Mouse (Mus musculus): ENCODE results near the gene Rac3. TPM values are rescaled to one million over a fixed set of nuclear protein-coding genes. Genes with fewer than 3 reads are reported as not detected.

Rac3 gene
- polyA plus RNA-seq, 1 experiment from 2014 or later = 9.9 TPM

- Histone ChIP-seq H3K27ac (ENCODE audit: low read depth, low read length) (no peak overlapping the region), H3K27me3 (ENCODE audit: control insufficient read depth, insufficient read depth, low read length) (no peaks in the 10 kb centered on the region), H3K4me3 (ENCODE audit: low read depth, low read length) (no peak overlapping the region), H3K9ac (ENCODE audit: low read length) (no peak overlapping the region), H3K9me3 (ENCODE audit: control insufficient read depth, low read length) (no peaks in the 10 kb centered on the region), H3K4me2 (no peak overlapping the region), H3K36me3 (ENCODE audit: control insufficient read depth, insufficient read depth, low read length) (0 out of 2 replicates have a peak, but pooled peaks cover 2% of the 10 kb centered on the region), H3K4me1 (ENCODE audit: control insufficient read depth, insufficient read depth, low read length) (peaks cover 10% of the 10 kb centered on the region; the same call in 1 of the 2 replicates)
- ATAC-seq (ENCODE audit: low FRiP score) = no peak
- WGBS = 78% methylated on average over 10 of the region's 10 CpGs
- no peak for DNase-seq (ENCODE audit: low spot score, missing footprints)
These were observed 23.5 kb upstream of the Rac3 start for GRCm38 (mm10) chr11:120697741-120698140.

DNA sequence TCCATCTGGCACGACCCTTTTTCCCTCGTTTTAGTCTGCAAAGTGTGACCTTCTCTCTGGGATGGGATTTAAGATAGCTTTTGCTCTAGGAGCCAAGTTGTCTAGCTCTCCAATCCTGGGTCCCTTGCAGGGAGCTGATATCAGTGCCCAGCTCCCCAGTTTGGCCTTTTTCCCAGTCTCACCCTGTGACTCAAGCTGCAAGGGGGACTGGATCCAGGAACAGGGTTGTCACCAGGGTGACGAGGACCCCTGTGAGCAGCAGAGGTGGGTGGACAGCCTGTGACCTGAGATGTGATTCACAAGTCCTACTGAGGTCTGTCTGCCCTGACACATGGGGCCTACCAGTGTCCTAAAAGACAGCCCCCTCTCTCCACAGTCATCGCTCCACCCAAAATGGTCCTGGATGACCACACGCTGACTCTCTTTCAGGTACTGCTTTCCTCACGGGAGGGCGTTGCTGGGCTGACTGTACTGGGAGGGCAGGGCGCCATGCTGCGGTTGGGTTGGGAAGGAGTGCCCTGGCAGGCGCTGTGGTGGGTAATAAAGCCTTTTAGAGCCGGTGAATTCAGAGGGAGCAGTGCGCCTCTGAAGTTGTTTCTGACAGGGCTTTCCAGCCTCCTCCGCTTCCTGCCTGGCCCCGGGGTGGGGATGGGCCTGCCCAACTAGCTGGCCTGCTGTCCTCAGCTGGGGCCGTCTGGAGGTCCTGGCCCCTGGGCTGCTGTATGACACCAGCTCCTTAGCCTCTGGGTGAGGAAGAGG lies 17.4 kb upstream of the Rac3 start:
- no peaks in the 10 kb centered on the region for H3K9me3 ChIP-seq (ENCODE audit: control insufficient read depth, low read length)
- 0 out of 2 replicates have a peak overlapping the region, but pooled peaks have one; percentile 40 for H3K27ac ChIP-seq (ENCODE audit: low read depth, low read length)
- H3K36me3 ChIP-seq (ENCODE audit: control insufficient read depth, insufficient read depth, low read length) = 0 out of 2 replicates have a peak, but pooled peaks cover 2% of the 10 kb centered on the region
- H3K4me1 ChIP-seq (ENCODE audit: control insufficient read depth, insufficient read depth, low read length) = peaks cover 36% of the 10 kb centered on the region
- WGBS = 39% methylated on average over 15 of the region's 15 CpGs
- H3K9ac ChIP-seq (ENCODE audit: low read length) = peak overlapping the region; percentile 30; the same call in 1 of the 2 replicates
- no peak overlapping the region for H3K4me3 ChIP-seq (ENCODE audit: low read depth, low read length)
- no peak overlapping the region for H3K4me2 ChIP-seq
- ATAC-seq (ENCODE audit: low FRiP score) (no peak), DNase-seq (ENCODE audit: low spot score, missing footprints) (no peak)
- H3K27me3 ChIP-seq (ENCODE audit: control insufficient read depth, insufficient read depth, low read length) = no peaks in the 10 kb centered on the region

- peak overlapping the region; percentile 47 for H3K9ac ChIP-seq (ENCODE audit: low read length)
- DNase-seq (ENCODE audit: low spot score, missing footprints) = peak; percentile 89
- peaks cover 36% of the 10 kb centered on the region for H3K4me1 ChIP-seq (ENCODE audit: control insufficient read depth, insufficient read depth, low read length)
- H3K27me3 ChIP-seq (ENCODE audit: control insufficient read depth, insufficient read depth, low read length) = no peaks in the 10 kb centered on the region
- no peaks in the 10 kb centered on the region for H3K9me3 ChIP-seq (ENCODE audit: control insufficient read depth, low read length)
- H3K4me3 ChIP-seq (ENCODE audit: low read depth, low read length) = no peak overlapping the region
- WGBS = 13% methylated on average over 8 of the region's 8 CpGs
- H3K36me3 ChIP-seq (ENCODE audit: control insufficient read depth, insufficient read depth, low read length) = 0 out of 2 replicates have a peak, but pooled peaks cover 2% of the 10 kb centered on the region
- H3K4me2 ChIP-seq = no peak overlapping the region
- ATAC-seq (ENCODE audit: low FRiP score) = no peak
- no peak overlapping the region for H3K27ac ChIP-seq (ENCODE audit: low read depth, low read length)
These were observed 16.6 kb upstream of the Rac3 start for GRCm38 (mm10) chr11:120704486-120705325.

- H3K4me2 ChIP-seq = no peak overlapping the region
- no peaks in the 10 kb centered on the region for H3K9me3 ChIP-seq (ENCODE audit: control insufficient read depth, low read length)
- no peak overlapping the region for H3K9ac ChIP-seq (ENCODE audit: low read length)
- DNase-seq (ENCODE audit: low spot score, missing footprints) (no peak), ATAC-seq (ENCODE audit: low FRiP score) (no peak)
- H3K4me1 ChIP-seq (ENCODE audit: control insufficient read depth, insufficient read depth, low read length) = peaks cover 36% of the 10 kb centered on the region
- H3K4me3 ChIP-seq (ENCODE audit: low read depth, low read length) = no peak overlapping the region
- H3K27ac ChIP-seq (ENCODE audit: low read depth, low read length) = no peak overlapping the region
- WGBS = 55% methylated on average over 5 of the region's 5 CpGs
- H3K27me3 ChIP-seq (ENCODE audit: control insufficient read depth, insufficient read depth, low read length) = no peaks in the 10 kb centered on the region
- no peaks in the 10 kb centered on the region; the same call in 1 of the 2 replicates for H3K36me3 ChIP-seq (ENCODE audit: control insufficient read depth, insufficient read depth, low read length)
These were observed 15.2 kb upstream of the Rac3 start for GRCm38 (mm10) chr11:120706120-120706519.

- Histone ChIP-seq H3K4me3 (ENCODE audit: low read depth, low read length) (no peak overlapping the region), H3K9me3 (ENCODE audit: control insufficient read depth, low read length) (no peaks in the 10 kb centered on the region), H3K9ac (ENCODE audit: low read length) (peak overlapping the region; percentile 40), H3K4me2 (no peak overlapping the region), H3K27me3 (ENCODE audit: control insufficient read depth, insufficient read depth, low read length) (no peaks in the 10 kb centered on the region), H3K36me3 (ENCODE audit: control insufficient read depth, insufficient read depth, low read length) (no peaks in the 10 kb centered on the region; the same call in 1 of the 2 replicates), H3K4me1 (ENCODE audit: control insufficient read depth, insufficient read depth, low read length) (peaks cover 37% of the 10 kb centered on the region), H3K27ac (ENCODE audit: low read depth, low read length) (peak overlapping the region; percentile 44; the same call in 1 of the 2 replicates)
- WGBS = 5% methylated on average over 12 of the region's 12 CpGs
- peak; percentile 54 for ATAC-seq (ENCODE audit: low FRiP score)
- DNase-seq (ENCODE audit: low spot score, missing footprints) = no peak
These were observed 14.0 kb upstream of the Rac3 start for GRCm38 (mm10) chr11:120707225-120707624.

DNA sequence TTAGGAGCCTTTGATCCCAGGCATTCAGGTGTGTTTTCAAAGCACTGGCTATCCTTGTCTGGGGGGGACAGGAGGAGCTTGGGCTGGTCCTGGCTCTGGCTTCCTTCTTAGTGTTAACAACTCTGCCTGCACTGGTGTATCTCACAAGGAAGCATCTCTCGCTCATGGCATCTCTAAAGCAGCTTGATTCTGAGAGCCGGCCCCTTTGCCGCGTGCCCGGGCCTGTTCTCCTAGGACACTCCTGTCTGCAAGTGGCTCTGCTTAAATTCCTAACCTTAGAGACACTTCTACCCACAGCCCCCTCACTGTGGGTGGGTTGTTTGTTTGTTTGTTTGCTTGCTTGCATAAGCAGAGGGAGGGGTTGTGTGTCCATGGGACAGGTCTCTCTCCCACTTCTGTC lies 13.3 kb upstream of the Rac3 start:
- H3K36me3 ChIP-seq (ENCODE audit: control insufficient read depth, insufficient read depth, low read length) = no peaks in the 10 kb centered on the region; the same call in 1 of the 2 replicates
- WGBS = 35% methylated on average over 5 of the region's 5 CpGs

DNA sequence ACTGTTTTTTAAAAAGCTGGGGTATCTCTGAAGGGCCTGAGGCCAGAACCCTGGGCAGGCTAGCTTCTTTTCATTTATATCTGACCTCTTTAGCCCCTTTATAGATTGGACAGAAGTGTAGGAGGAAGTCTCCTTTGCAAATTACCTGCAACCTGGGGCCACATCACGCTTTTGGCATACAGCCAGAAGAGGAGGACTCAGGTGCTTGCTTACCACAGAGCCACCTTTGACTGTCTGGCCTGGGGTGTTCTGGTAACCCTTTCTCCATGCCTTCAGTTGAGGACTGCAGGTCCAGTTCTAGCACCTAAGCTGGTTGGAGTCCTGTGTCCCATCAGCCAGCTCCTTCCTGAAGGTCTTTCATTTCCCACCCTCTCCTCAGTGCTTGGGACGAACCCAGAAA lies 11.7 kb upstream of the Rac3 start:
- DNase-seq (ENCODE audit: low spot score, missing footprints) (no peak), ATAC-seq (ENCODE audit: low FRiP score) (no peak)
- Histone ChIP-seq H3K4me2 (no peak overlapping the region), H3K27ac (ENCODE audit: low read depth, low read length) (no peak overlapping the region), H3K4me3 (ENCODE audit: low read depth, low read length) (no peak overlapping the region), H3K9me3 (ENCODE audit: control insufficient read depth, low read length) (no peaks in the 10 kb centered on the region), H3K4me1 (ENCODE audit: control insufficient read depth, insufficient read depth, low read length) (peaks cover 42% of the 10 kb centered on the region), H3K36me3 (ENCODE audit: control insufficient read depth, insufficient read depth, low read length) (no peaks in the 10 kb centered on the region; the same call in 1 of the 2 replicates), H3K9ac (ENCODE audit: low read length) (no peak overlapping the region), H3K27me3 (ENCODE audit: control insufficient read depth, insufficient read depth, low read length) (no peaks in the 10 kb centered on the region)
- WGBS = 76% methylated on average over 2 of the region's 2 CpGs

More for the DNA sequence above, 13.3 kb upstream of the Rac3 start:
- DNase-seq (ENCODE audit: low spot score, missing footprints) = no peak
- H3K4me3 ChIP-seq (ENCODE audit: low read depth, low read length) = no peak overlapping the region
- H3K4me1 ChIP-seq (ENCODE audit: control insufficient read depth, insufficient read depth, low read length) = peaks cover 44% of the 10 kb centered on the region
- no peaks in the 10 kb centered on the region for H3K27me3 ChIP-seq (ENCODE audit: control insufficient read depth, insufficient read depth, low read length)
- no peaks in the 10 kb centered on the region for H3K9me3 ChIP-seq (ENCODE audit: control insufficient read depth, low read length)
- H3K9ac ChIP-seq (ENCODE audit: low read length) = peak overlapping the region; percentile 40
- no peak overlapping the region for H3K4me2 ChIP-seq
- no peak overlapping the region for H3K27ac ChIP-seq (ENCODE audit: low read depth, low read length)
- no peak for ATAC-seq (ENCODE audit: low FRiP score)

DNA sequence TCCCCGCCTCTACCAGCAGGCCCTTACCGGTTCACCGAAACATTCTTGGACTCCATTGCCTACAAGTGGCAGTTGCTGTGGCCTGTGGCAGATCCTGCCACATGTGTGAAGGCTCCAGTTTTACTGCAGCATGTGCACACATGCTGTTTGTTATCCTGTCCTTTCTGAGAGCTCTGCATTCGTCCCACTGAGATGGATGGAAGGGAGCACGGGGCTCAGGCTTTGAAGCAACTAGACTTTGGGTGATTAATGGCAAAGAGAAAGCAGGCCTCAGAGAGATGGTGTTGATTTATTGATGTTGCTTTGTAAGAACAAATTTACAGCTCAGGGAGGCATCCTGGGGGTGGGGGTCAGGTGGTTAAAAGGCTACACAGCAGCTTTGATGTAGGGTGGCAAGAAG lies 10.6 kb upstream of the Rac3 start:
- Histone ChIP-seq H3K4me3 (ENCODE audit: low read depth, low read length) (no peak overlapping the region), H3K9ac (ENCODE audit: low read length) (no peak overlapping the region), H3K9me3 (ENCODE audit: control insufficient read depth, low read length) (no peaks in the 10 kb centered on the region), H3K27me3 (ENCODE audit: control insufficient read depth, insufficient read depth, low read length) (no peaks in the 10 kb centered on the region), H3K36me3 (ENCODE audit: control insufficient read depth, insufficient read depth, low read length) (peaks cover 2% of the 10 kb centered on the region), H3K27ac (ENCODE audit: low read depth, low read length) (no peak overlapping the region), H3K4me2 (no peak overlapping the region), H3K4me1 (ENCODE audit: control insufficient read depth, insufficient read depth, low read length) (peaks cover 38% of the 10 kb centered on the region)
- 88% methylated on average over 5 of the region's 5 CpGs for WGBS
- ATAC-seq (ENCODE audit: low FRiP score) = no peak
- no peak for DNase-seq (ENCODE audit: low spot score, missing footprints)
